Mouse (Mus musculus) thymus, adult 2 months (tissue): ENCODE measurements at regions not wholly inside any gene's neighbourhood (a gene's known extent, or its start where the extent isn't known, plus 50 kb on each side); places are given as distances from the start of the nearest gene placed in this dataset.

Source experiments
- DNase-seq: peaks from one replicate; pipeline ENCODE4 v3.0.0; 2021
- H3K27ac ChIP-seq: fragments of 200-500 bp; 2 replicates; pipeline ENCODE4 v1.5.1; 2012; ENCODE audit warnings: low read length, control low read depth; ENCODE audit not compliant: control insufficient read depth, insufficient read depth
- H3K27me3 ChIP-seq: fragments of 200-500 bp; 2 replicates; pipeline ENCODE4 v1.6.1; 2012; ENCODE audit warnings: mild to moderate bottlenecking, low read length, moderate library complexity, mixed read lengths; ENCODE audit not compliant: control insufficient read depth, insufficient read depth
- H3K36me3 ChIP-seq: fragments of 200-500 bp; 2 replicates; pipeline ENCODE4 v1.6.1; 2012; ENCODE audit warnings: mild to moderate bottlenecking, low read length, moderate library complexity; ENCODE audit not compliant: control insufficient read depth, insufficient read depth
- H3K4me1 ChIP-seq: fragments of 200-500 bp; replicated peaks from 2 replicates; pipeline ENCODE4 v1.6.1; 2012; ENCODE audit warnings: low read length; ENCODE audit not compliant: control insufficient read depth, insufficient read depth
- H3K4me3 ChIP-seq: fragments of 200-500 bp; 2 replicates; pipeline ENCODE4 v1.5.1; 2012; ENCODE audit warnings: mild to moderate bottlenecking, low read length, control low read depth, moderate library complexity; ENCODE audit not compliant: control insufficient read depth, insufficient read depth
- CTCF ChIP-seq: fragments of 200-500 bp; IDR thresholded peaks from 2 replicates; pipeline ENCODE4 v1.5.1; 2012; ENCODE audit warnings: mild to moderate bottlenecking, control low read depth, low read length, moderate library complexity, borderline replicate concordance; ENCODE audit not compliant: control insufficient read depth, poor library complexity, insufficient read depth; ENCODE audit errors: extremely low read depth
- POLR2A ChIP-seq: fragments of 200-500 bp; IDR thresholded peaks from 2 replicates; pipeline ENCODE4 v1.6.1; 2012; ENCODE audit warnings: mild to moderate bottlenecking, low read length, control low read depth, moderate library complexity; ENCODE audit not compliant: control insufficient read depth, poor library complexity, insufficient read depth; ENCODE audit errors: extremely low read depth
- WGBS: fragments of 180-500 bp; shearing (Covaris S2); methylation state at CpG from one replicate; pipeline ENCODE4 v1.1.7; 2018; 5-methylcytosine and 5-hydroxymethylcytosine counted together

GRCm38 (mm10) chr14:48752579-48752905 lies 78.9 kb upstream of the Otx2 start:
- H3K4me3 ChIP-seq: no peak overlapping the region
- 69% methylated on average over 8 of the region's 8 CpGs for WGBS
- no peak for TF ChIP-seq POLR2A
- TF ChIP-seq CTCF: no peak

DNA sequence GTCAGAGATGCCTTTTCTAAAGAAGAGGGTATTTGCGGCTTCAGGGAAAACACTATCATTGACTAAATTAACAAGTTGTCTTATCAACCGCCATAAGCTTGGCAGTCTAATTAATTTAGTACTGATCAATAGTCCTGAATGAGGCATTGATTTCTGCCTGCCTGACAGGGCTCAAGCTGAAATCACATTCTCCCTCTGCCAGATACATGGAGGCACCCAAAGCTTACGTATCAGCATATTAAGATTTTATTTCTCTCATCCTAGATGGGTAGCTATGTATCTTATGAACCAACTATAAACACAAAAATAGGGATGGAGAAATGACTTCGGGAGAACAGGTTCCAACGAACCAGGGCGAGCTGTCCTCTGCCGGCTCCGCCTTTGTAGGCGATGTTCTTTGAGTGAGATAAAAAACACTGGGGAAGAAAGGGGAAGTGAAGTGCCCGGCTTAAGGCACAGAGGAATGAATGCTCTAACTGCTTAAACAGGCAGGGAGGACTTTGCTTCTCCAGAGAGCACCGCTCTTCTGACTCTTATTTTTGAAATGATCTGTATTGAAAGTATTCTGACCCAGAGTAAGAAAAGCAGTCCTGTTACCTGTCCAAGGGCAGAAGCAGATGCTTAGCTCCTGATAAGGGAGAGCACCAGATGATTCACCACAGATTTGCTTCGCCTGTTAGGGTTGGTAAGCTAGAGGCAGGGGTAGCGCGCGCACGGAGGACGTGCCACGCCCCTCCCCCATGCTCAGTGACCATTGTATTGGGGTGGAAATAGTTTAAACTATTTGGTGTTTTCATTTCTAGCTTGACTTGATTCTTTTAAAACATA lies 78.3 kb upstream of the Otx2 start:
- H3K36me3 ChIP-seq: no peaks in the 10 kb centered on the region
- no peaks in the 10 kb centered on the region for H3K4me1 ChIP-seq
- WGBS: 28% methylated on average over 18 of the region's 18 CpGs
- H3K27me3 ChIP-seq: no peaks in the 10 kb centered on the region
- H3K4me3 ChIP-seq: no peak overlapping the region
- no peak overlapping the region for H3K27ac ChIP-seq
- no peak for TF ChIP-seq POLR2A
- no peak for TF ChIP-seq CTCF
- DNase-seq: no peak

More at GRCm38 (mm10) chr14:48752579-48752905, 78.9 kb upstream of the Otx2 start:
- Histone ChIP-seq H3K27me3 (no peaks in the 10 kb centered on the region), H3K4me1 (no peaks in the 10 kb centered on the region), H3K36me3 (no peaks in the 10 kb centered on the region), H3K27ac (no peak overlapping the region)
- DNase-seq: no peak

DNA sequence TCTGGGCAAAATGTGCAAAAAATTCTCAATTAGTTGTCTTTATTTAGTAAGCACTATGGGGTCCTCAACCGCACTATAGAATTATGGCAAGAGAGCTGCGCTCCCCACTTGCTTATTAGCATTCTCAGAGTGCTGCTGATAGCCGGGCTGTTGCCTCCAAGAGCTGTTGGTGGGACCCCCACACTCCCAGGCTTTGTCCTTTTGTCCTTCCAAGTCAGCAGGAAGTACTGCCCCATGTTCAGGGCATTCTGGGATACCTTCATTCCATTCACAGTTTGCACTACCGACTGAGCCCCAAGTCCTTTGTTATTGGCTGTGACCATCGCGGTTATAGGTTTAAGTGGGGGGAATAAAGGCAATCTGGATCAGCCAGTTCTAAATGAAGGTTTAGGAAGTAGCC lies 77.4 kb upstream of the Otx2 start:
- WGBS: 53% methylated on average over 6 of the region's 6 CpGs
- no peak overlapping the region for H3K4me3 ChIP-seq
- H3K27me3 ChIP-seq: no peaks in the 10 kb centered on the region
- no peak for DNase-seq
- no peaks in the 10 kb centered on the region for H3K4me1 ChIP-seq
- H3K27ac ChIP-seq: no peak overlapping the region
- TF ChIP-seq POLR2A (no peak), CTCF (no peak)
- no peaks in the 10 kb centered on the region for H3K36me3 ChIP-seq

DNA sequence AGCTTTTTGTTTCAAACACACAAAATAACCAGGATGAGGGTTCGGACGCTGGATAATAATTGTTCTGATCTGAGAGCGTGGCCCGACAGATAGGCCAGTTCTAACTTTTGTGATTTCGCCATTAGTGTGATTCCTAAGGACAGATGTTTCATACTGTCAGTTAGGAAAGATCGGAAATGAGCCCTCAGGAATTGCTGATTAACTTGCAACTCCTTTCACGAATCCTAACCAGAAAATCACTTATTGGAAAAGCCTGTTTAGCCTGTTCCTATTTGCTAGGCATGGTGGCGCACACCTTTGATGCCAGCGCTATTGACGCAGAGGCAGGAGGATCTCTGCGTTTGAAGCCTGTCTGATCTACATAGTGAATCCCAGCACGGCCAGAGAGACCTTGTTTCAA lies 75.4 kb upstream of the Otx2 start:
- TF ChIP-seq CTCF (no peak), POLR2A (no peak)
- H3K4me3 ChIP-seq: no peak overlapping the region
- H3K4me1 ChIP-seq: no peaks in the 10 kb centered on the region
- H3K27me3 ChIP-seq: no peaks in the 10 kb centered on the region
- H3K27ac ChIP-seq: no peak overlapping the region
- DNase-seq: no peak
- WGBS: 96% methylated on average over 12 of the region's 12 CpGs
- H3K36me3 ChIP-seq: no peaks in the 10 kb centered on the region

GRCm38 (mm10) chr14:48747936-48748335 lies 74.3 kb upstream of the Otx2 start:
- 96% methylated on average over 1 of the region's 1 CpGs for WGBS
- Histone ChIP-seq H3K4me1 (no peaks in the 10 kb centered on the region), H3K36me3 (no peaks in the 10 kb centered on the region), H3K27me3 (no peaks in the 10 kb centered on the region), H3K4me3 (no peak overlapping the region), H3K27ac (no peak overlapping the region)
- TF ChIP-seq CTCF (no peak), POLR2A (no peak)
- no peak for DNase-seq

DNA sequence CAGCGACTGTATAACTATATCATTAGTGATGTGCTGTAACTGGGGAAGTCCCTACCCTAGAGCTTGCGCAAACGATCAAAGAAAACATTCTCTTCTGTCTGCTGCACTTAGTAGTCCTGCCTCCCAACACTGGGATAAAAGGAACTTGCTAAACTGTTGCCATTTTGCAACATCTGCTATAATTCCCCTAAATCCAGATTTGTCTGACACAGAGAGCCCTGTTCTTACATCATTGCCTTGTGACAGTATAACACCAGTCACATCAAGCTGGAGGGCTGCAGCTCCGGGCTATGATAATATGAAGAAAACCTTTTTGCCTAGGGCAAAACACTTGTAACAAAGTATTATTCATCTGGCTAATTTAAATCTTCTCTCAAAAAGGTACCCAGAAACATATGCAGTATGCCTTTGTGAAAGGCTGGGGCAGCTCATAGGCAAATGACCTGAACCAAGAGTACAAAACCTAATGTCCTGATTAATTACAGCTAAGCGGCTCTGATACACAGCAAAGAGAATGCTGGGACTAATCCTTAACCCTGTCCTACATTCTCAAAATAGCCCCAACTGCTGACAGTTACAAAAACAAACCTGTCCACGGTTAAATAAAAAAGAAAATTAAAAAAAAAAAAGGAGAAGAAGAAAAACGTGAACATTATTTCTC lies 67.5 kb upstream of the Otx2 start:
- no peak overlapping the region for H3K4me3 ChIP-seq
- no peaks in the 10 kb centered on the region for H3K27me3 ChIP-seq
- no peak overlapping the region for H3K27ac ChIP-seq
- H3K36me3 ChIP-seq: no peaks in the 10 kb centered on the region
- 69% methylated on average over 7 of the region's 7 CpGs for WGBS
- DNase-seq: no peak
- no peak for TF ChIP-seq POLR2A
- no peak for TF ChIP-seq CTCF
- no peaks in the 10 kb centered on the region for H3K4me1 ChIP-seq

DNA sequence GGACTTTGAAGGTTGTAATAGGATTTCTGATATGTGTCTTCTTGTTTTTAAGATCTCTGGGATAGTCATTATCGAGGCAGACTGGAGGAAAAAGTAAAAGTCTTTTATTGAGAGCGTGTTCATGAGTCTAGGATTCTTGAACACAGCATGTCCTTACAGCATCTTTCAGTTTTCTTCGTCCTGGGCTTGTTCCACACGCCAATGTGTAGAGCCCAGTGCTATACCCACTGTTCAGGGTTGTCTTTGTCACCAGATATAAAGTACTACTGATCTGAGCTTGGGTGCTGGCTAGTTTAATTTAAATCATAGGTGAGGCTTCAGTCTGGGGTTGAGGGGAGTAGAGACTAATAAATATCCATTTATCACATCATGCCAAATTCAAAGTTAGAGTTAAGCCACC lies 65.5 kb upstream of the Otx2 start:
- H3K4me1 ChIP-seq: no peaks in the 10 kb centered on the region
- no peak overlapping the region for H3K27ac ChIP-seq
- WGBS: 89% methylated on average over 4 of the region's 4 CpGs
- no peaks in the 10 kb centered on the region for H3K36me3 ChIP-seq
- no peak overlapping the region for H3K4me3 ChIP-seq
- no peak for DNase-seq
- TF ChIP-seq POLR2A (no peak), CTCF (no peak)
- no peaks in the 10 kb centered on the region for H3K27me3 ChIP-seq
